Mouse (Mus musculus): ENCODE results near the gene Fam71e2.

GRCm38 (mm10) chr7:4783667-4784268, 12.7 kb upstream of the Fam71e2 start:
- TF ChIP-seq CTCF (IDR thresholded peaks at IDR 0.05; ENCODE audit: low read depth, low read length) (no peak), POLR2A (IDR thresholded peaks at IDR 0.05; ENCODE audit: borderline replicate concordance, low read depth, low read length) (no peak)

All from bone marrow macrophage, adult 2 months (primary cell).